Mouse (Mus musculus): Measurements from ENCODE around the gene 4930562C15Rik.

DNA sequence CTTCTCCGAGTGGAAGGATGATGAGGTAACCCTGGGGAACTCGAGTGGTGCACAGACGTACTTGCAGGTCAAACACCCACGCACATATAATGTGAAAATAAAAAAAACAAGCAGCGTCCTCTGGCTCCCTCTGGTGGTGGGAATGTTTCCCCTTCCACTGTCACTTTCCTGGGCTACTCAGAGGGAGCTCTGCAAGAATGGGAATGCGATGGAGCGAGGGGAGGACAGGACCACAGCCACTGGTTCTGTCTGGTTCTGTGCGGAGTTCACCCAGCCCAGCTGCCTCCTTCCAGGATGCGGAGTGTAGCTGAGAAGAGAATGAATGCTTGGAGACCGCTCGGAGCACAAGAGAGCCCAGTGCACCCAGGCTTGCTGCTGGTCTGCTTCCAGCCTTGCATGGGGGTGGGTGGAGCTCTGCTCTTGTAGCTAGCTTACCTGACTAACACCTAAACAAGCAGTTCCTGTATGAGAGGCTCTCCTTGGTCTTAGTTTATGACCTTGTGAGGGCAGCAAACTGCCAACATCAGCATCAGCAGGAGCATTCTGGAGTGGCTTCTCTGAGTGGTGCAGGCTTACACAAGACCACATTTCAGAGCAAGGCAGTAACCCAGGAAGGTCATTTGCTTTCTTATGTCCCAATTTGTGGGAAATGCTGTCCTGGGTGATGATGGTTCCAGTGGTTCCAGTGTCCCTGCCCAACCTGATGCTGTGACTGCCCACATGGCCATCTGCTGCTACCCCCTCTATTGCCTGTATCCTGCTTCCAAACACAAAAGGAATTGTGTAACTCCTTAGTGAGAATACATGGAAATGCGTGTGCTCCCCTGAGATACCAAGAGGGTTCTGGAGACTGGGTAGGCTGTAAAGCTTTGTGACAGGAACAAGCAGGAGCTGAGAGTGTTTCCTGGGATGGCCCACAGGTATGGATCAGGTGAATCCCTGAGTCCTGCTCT is 78.8 kb downstream of the 4930562C15Rik start:
- TF ChIP-seq POLR2A (IDR thresholded peaks at IDR 0.05; ENCODE audit: low read depth, low read length) (no peak), CTCF (conservative IDR thresholded peaks at IDR 0.05; ENCODE audit: insufficient read depth, insufficient read length, low read depth, low read length) (peak; percentile 87)

All from kidney, adult 2 months (tissue).